8 mouse cellular contexts compared by ENCODE assay signal in genomic region chr7:30331887-30332286, GRCm38 (mm10). TPM values are rescaled to one million over a fixed set of nuclear protein-coding genes. Genes with fewer than 3 reads are reported as not detected.
DNase-seq lines count a peak whose midpoint lies in the region; ATAC-seq lines count a peak whose summit lies in the region.

No protein-coding gene starts in this region.

- intact Hi-C loops in left cerebral cortex, postnatal 14 days (cut with DNase I) = no loop called here

- H3K4me2 ChIP-seq in intestine, embryonic 15.5 days (replicated peaks) = 0 out of 2 replicates have a peak overlapping the region, but pooled peaks have one; percentile 5

- no peak overlapping the region for H3K27ac ChIP-seq in intestine, embryonic 15.5 days

- peak; percentile 47 for DNase-seq in urinary bladder, postnatal 25 days (ENCODE audit: low spot score)
- DNase-seq in urinary bladder, adult 2 months (ENCODE audit: low spot score) = no peak
- DNase-seq in embryo, embryonic 10 days (ENCODE audit: low spot score) = peak; percentile 95
- peak; percentile 57 for DNase-seq in gastrocnemius, postnatal 25 days
- DNase-seq in left cerebral cortex, postnatal 14 days (ENCODE audit: low spot score in 2 of 2) = peak; percentile 96 to 99
- DNase-seq in right cerebral cortex, postnatal 36 days (ENCODE audit: low spot score in 2 of 2) = peak; percentile 90 to 95

- WGBS in intestine, embryonic 15.5 days = 10% methylated on average over 13 of the region's 13 CpGs

- no peaks in the 10 kb centered on the region for H3K9me3 ChIP-seq in intestine, embryonic 15.5 days

- peaks cover 15% of the 10 kb centered on the region; the same call in 1 of the 2 replicates for H3K27me3 ChIP-seq in intestine, embryonic 15.5 days (replicated peaks)

- H3K9ac ChIP-seq in intestine, embryonic 15.5 days = no peak overlapping the region

- no peak overlapping the region for H3K4me3 ChIP-seq in intestine, embryonic 15.5 days (replicated peaks)

- peaks cover 10% of the 10 kb centered on the region for H3K4me1 ChIP-seq in intestine, embryonic 15.5 days (replicated peaks)

- peak; percentile 75 for ATAC-seq in intestine, embryonic 15.5 days
- ATAC-seq in megakaryocyte-erythroid progenitor cell, adult 5-6 weeks (replicated peaks; ENCODE audit: low FRiP score, low TSS enrichment, poor library complexity, severe bottlenecking) = peak; percentile 76

- no peaks in the 10 kb centered on the region for H3K36me3 ChIP-seq in intestine, embryonic 15.5 days

RNA-seq across cellular contexts. Expression of gene Sdhaf1, which starts 8.2 kb away (rescaled TPM):
- 12.8 and 15.4 TPM in 2 replicates for polyA plus RNA-seq in urinary bladder, adult 2 months (2012; rRNA removed)
- total RNA-seq in gastrocnemius, postnatal 25 days (2021) = 1 to 10 TPM; 6.5 to 7.3 TPM
- polyA plus RNA-seq in intestine, embryonic 15.5 days (2015; fragmentation: Nextera tagmentation; extraction: Ambion mirVana) = 15.5 and 18.0 TPM in 2 replicates
- 10 to 100 TPM in 1 of 2 experiments, 1 to 10 TPM in 1; 7.3 to 10.2 TPM for total RNA-seq in left cerebral cortex, postnatal 14 days (2021)
- total RNA-seq in megakaryocyte-erythroid progenitor cell, adult 5-6 weeks (2014; fragmentation: Nextera tagmentation) = 7.3 and 9.2 TPM in 2 replicates
- 7.9 and 8.9 TPM in 2 replicates for total RNA-seq in megakaryocyte-erythroid progenitor cell, adult 5-6 weeks (2017)

RNA-seq across cellular contexts. Expression of gene E130208F15Rik, which starts 10.3 kb away (rescaled TPM):
- 0.57 and 0.72 TPM in 2 replicates for polyA plus RNA-seq in urinary bladder, adult 2 months (2012; rRNA removed)
- total RNA-seq in gastrocnemius, postnatal 25 days (2021) = under 1 TPM; 0.31 to 0.46 TPM
- 1.8 TPM in 1 of 2 replicates, not detected in the other for polyA plus RNA-seq in intestine, embryonic 15.5 days (2015; fragmentation: Nextera tagmentation; extraction: Ambion mirVana)
- under 1 TPM; 0.40 to 0.44 TPM for total RNA-seq in left cerebral cortex, postnatal 14 days (2021)
- not detected in 2 replicates for total RNA-seq in megakaryocyte-erythroid progenitor cell, adult 5-6 weeks (2014; fragmentation: Nextera tagmentation)
- 3.4 TPM in 1 of 2 replicates, not detected in the other for total RNA-seq in megakaryocyte-erythroid progenitor cell, adult 5-6 weeks (2017)

RNA-seq across cellular contexts. Expression of gene Syne4, which starts 17.3 kb away (rescaled TPM):
- polyA plus RNA-seq in urinary bladder, adult 2 months (2012; rRNA removed) = 5.4 and 9.1 TPM in 2 replicates
- 1 to 10 TPM; 1.2 to 1.4 TPM for total RNA-seq in gastrocnemius, postnatal 25 days (2021)
- 47.7 and 65.3 TPM in 2 replicates for polyA plus RNA-seq in intestine, embryonic 15.5 days (2015; fragmentation: Nextera tagmentation; extraction: Ambion mirVana)
- 1 to 10 TPM; 6.9 to 8.2 TPM for total RNA-seq in left cerebral cortex, postnatal 14 days (2021)
- total RNA-seq in megakaryocyte-erythroid progenitor cell, adult 5-6 weeks (2014; fragmentation: Nextera tagmentation) = 2.9 TPM in 1 of 2 replicates, not detected in the other
- not detected in 2 replicates for total RNA-seq in megakaryocyte-erythroid progenitor cell, adult 5-6 weeks (2017)

RNA-seq across cellular contexts. Expression of gene Alkbh6, which starts 23.4 kb away (rescaled TPM):
- polyA plus RNA-seq in urinary bladder, adult 2 months (2012; rRNA removed) = 68.0 and 80.2 TPM in 2 replicates
- 10 to 100 TPM; 18.6 to 18.8 TPM for total RNA-seq in gastrocnemius, postnatal 25 days (2021)
- 63.9 and 68.5 TPM in 2 replicates for polyA plus RNA-seq in intestine, embryonic 15.5 days (2015; fragmentation: Nextera tagmentation; extraction: Ambion mirVana)
- total RNA-seq in left cerebral cortex, postnatal 14 days (2021) = 10 to 100 TPM; 53.4 to 55.3 TPM
- total RNA-seq in megakaryocyte-erythroid progenitor cell, adult 5-6 weeks (2014; fragmentation: Nextera tagmentation) = 12.7 and 35.5 TPM in 2 replicates
- 26.5 and 28.8 TPM in 2 replicates for total RNA-seq in megakaryocyte-erythroid progenitor cell, adult 5-6 weeks (2017)

RNA-seq across cellular contexts. Expression of gene Lrfn3, which starts 30.7 kb away (rescaled TPM):
- 7.9 and 11.9 TPM in 2 replicates for polyA plus RNA-seq in urinary bladder, adult 2 months (2012; rRNA removed)
- 1 to 10 TPM; 2.5 to 2.6 TPM for total RNA-seq in gastrocnemius, postnatal 25 days (2021)
- polyA plus RNA-seq in intestine, embryonic 15.5 days (2015; fragmentation: Nextera tagmentation; extraction: Ambion mirVana) = 2.9 and 3.9 TPM in 2 replicates
- 10 to 100 TPM; 39.1 to 42.5 TPM for total RNA-seq in left cerebral cortex, postnatal 14 days (2021)
- not detected in 2 replicates for total RNA-seq in megakaryocyte-erythroid progenitor cell, adult 5-6 weeks (2014; fragmentation: Nextera tagmentation)
- total RNA-seq in megakaryocyte-erythroid progenitor cell, adult 5-6 weeks (2017) = not detected in 2 replicates
